Mouse (Mus musculus) megakaryocyte-erythroid progenitor cell, adult 5-6 weeks (primary cell): ENCODE results near the gene Spata5. TPM values are rescaled to one million over a fixed set of nuclear protein-coding genes. Genes with fewer than 3 reads are reported as not detected.
A peak's percentile ranks its signal among the peaks of the same experiment; 100 is the strongest.

Experiments
- ATAC-seq: replicated peaks from 2 replicates; pipeline ENCODE4 v1.8.0; 2016; ENCODE audit warnings: mild to moderate bottlenecking, inconsistent platforms; ENCODE audit not compliant: severe bottlenecking, poor library complexity, low FRiP score, low TSS enrichment
- total RNA-seq, 2 experiments: library from RNA; stranded (forward) in 1 of 2; stranded (reverse) in 1 of 2; fragments of 200-1000, 215-1000 nt in 1 of 2; fragments of >200 nt in 1 of 2; fragmentation: Nextera tagmentation in 1 of 2; gene quantifications; 2 replicates each; pipeline ENCODE4 v1.2.3; 2014 to 2017

The Spata5 gene
- total RNA-seq, 2 experiments from 2014 or later, result 66.4 to 151 TPM

DNA sequence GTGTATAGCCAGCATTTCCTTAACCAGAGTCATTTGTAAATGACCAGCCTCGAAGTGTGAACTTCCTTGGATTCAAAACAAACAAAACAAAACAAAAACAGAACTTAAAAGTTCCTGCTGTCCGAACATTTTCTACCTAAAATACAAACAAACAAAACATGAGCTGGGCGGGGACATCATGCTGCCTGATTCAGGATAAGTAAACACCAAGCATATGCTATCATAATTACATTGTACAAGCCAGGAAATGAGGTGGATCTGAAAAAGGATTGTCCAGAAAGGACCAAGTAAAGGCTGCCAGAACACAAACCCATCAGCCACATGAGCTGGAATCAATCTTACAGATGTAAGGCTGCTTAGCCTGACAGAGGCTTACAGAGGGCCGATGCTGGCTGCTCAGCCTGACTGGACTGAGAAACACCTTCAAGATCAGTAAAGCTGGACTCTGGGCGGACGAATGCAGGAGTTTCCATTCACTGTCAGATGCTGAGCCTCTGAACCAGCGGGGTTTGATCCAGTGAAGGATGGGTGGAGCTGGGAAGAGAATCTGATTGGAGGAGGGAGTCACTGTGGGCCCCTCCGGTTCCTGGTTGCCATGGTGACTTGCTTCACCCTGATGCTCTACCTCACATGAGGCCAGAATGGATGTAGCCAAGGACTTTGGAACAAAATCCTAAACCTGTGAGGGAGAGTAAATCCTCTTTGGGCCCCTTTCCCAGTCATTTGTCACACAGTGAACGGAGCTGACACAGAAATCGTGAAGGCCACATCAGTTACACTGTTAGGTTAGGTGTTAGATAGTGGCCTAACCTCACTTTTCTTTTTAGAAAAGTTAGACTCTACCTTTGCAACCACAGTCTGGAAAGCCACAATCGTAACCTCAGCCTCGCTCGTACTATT is 185.5 kb downstream of the Spata5 start:
- no peak for ATAC-seq

- ATAC-seq, result no peak
Measured at GRCm38 (mm10) chr3:37605876-37606238, 186.2 kb downstream of the Spata5 start.

- ATAC-seq, result no peak
Measured at GRCm38 (mm10) chr3:37608926-37609325, 189.2 kb downstream of the Spata5 start.

GRCm38 (mm10) chr3:37610670-37611069 is 191.0 kb downstream of the Spata5 start:
- ATAC-seq, result no peak

GRCm38 (mm10) chr3:37613722-37614121 is 194.0 kb downstream of the Spata5 start:
- peak; percentile 38; the same call in 1 of the 2 replicates for ATAC-seq

DNA sequence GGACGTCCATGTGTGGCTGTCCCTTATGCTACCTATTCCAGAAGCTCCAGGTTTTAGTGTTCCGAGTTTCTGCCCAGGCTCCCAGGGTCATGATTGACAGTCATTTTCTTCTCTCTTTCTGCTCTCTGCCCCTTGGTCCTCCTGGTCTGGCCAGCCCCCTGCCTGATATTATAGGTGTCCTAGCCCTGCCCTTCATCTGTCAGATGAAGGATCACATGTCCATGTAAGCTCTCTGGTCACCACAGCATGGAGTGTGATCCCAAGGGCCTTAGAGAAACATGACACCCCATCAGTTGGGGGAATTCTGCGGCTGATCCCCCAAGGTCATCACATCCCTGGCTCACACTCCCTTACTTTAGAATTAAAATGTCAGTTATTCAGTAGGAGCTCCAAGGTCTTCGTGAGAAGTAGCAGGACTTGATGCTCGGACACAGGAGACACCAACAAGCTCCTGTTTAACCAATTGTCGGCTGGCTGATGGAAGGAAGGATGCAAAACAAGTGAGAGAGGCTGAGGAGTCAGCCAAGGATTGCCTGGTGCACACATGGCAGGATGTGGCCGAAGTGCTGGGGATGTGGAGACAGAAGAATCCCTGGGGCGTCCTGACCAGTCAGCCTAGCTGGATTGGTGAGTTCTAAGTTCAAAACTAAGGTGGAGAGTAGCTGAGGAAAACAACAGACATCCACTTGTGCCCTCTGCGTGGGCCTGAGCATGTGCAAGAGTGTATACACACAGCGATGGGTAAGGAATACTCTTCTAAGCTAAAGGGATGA is 195.4 kb downstream of the Spata5 start:
- ATAC-seq, result no peak

DNA sequence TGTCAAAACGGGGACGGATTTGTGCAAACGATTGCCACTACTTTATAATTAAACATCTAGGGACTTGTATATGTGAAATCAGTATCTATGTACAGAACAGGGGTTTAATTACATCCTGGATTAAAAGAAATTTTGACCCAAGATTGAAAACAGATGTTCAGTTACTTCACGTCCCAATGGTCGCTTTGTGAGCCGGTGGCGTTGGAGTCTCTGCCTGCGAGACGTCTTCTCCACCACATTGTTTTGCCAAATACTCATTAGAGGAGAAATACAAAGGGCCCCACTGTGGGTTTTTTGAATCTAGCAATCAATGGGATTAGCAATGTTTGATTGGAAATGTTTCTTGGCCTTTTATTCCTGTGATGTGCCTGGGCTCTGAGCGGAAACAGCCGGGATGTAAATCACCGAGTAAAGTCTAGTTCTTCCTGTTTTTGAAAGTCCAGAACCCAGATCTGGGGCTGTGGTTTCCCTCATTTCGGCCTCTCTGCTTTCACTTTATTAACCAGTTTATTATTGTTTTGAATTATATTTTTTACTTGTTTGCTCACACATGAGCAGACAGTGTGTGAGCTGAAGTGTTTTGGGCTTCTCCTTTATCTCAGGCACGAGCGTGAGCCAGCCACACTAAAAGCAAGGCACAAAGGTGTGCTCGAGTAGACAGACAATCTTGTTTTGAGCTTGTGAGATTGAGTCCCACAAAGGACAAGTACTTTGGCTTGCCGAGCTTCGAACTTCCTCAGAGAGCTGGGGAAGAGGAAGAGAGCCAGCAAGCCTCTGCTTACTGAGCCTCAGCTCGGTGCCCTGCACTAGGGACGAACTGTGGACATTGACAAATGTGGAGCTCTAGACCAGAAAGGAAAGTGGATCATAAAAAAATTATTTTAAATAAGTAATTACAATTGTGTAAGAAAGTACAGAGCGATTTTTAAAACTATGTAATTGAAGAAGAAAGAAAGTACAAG is 197.2 kb downstream of the Spata5 start:
- ATAC-seq, result no peak

Other genes with a start within 250 kb of the Spata5 start
- gene Il21, start 187.3 kb upstream of the Spata5 start, total RNA-seq (2014; fragmentation: Nextera tagmentation), result not detected in 2 replicates
- gene Il21, start 187.3 kb upstream of the Spata5 start, total RNA-seq (2017), result not detected in 2 replicates
- 10.3 and 15.8 TPM in 2 replicates for gene Bbs12, start 107.3 kb upstream of the Spata5 start, total RNA-seq (2014; fragmentation: Nextera tagmentation)
- 8.2 and 17.5 TPM in 2 replicates for gene Bbs12, start 107.3 kb upstream of the Spata5 start, total RNA-seq (2017)
- 3.6 and 6.5 TPM in 2 replicates for gene Cetn4, start 107.2 kb upstream of the Spata5 start, total RNA-seq (2014; fragmentation: Nextera tagmentation)
- 7.3 and 10.6 TPM in 2 replicates for gene Cetn4, start 107.2 kb upstream of the Spata5 start, total RNA-seq (2017)
- gene Fgf2, start 71.5 kb upstream of the Spata5 start, total RNA-seq (2014; fragmentation: Nextera tagmentation), result not detected in 2 replicates
- not detected in 2 replicates for gene Fgf2, start 71.5 kb upstream of the Spata5 start, total RNA-seq (2017)
- 9.1 and 34.1 TPM in 2 replicates for gene Nudt6, start 315 bp downstream of the Spata5 start, total RNA-seq (2014; fragmentation: Nextera tagmentation)
- gene Nudt6, start 315 bp downstream of the Spata5 start, total RNA-seq (2017), result 26.6 and 28.8 TPM in 2 replicates
- gene Spry1, start 220.1 kb downstream of the Spata5 start, total RNA-seq (2014; fragmentation: Nextera tagmentation), result 0.20 and 2.7 TPM in 2 replicates
- 1.3 and 3.3 TPM in 2 replicates for gene Spry1, start 220.1 kb downstream of the Spata5 start, total RNA-seq (2017)